Mouse (Mus musculus): ENCODE measurements around the gene Tsks.

The Tsks gene

GRCm38 (mm10) chr7:44942904-44943303 lies at the start of gene Tsks:
TSS of gene Tsks (plus strand) at chr7:44943204.
- DNase-seq: no peak

GRCm38 (mm10) chr7:44894175-44894574 lies 48.8 kb upstream of the Tsks start:
- DNase-seq: no peak

- no peak for DNase-seq
Measured at GRCm38 (mm10) chr7:44895206-44895592, 47.8 kb upstream of the Tsks start.

GRCm38 (mm10) chr7:44895593-44896434 lies 47.2 kb upstream of the Tsks start, which contains the start of gene Fuz:
TSS of gene Fuz (plus strand) at chr7:44896079.
- DNase-seq: peak; percentile 96

- no peak for DNase-seq
Measured at GRCm38 (mm10) chr7:44896499-44896898, 46.5 kb upstream of the Tsks start.

GRCm38 (mm10) chr7:44898607-44899006 lies 44.4 kb upstream of the Tsks start:
- peak; percentile 51 for DNase-seq

GRCm38 (mm10) chr7:44900632-44901031 lies 42.4 kb upstream of the Tsks start:
- DNase-seq: no peak

GRCm38 (mm10) chr7:44901230-44901722 lies 41.7 kb upstream of the Tsks start:
- DNase-seq: peak; percentile 55

- no peak for DNase-seq
Measured at GRCm38 (mm10) chr7:44905430-44905829, 37.6 kb upstream of the Tsks start.

GRCm38 (mm10) chr7:44908706-44909476 lies 34.1 kb upstream of the Tsks start:
- no peak for DNase-seq

GRCm38 (mm10) chr7:44914396-44914795 lies 28.6 kb upstream of the Tsks start:
- DNase-seq: no peak

- DNase-seq: no peak
Measured at GRCm38 (mm10) chr7:44915314-44915713, 27.7 kb upstream of the Tsks start.

GRCm38 (mm10) chr7:44916191-44916590 lies 26.8 kb upstream of the Tsks start:
- no peak for DNase-seq

GRCm38 (mm10) chr7:44916881-44917280 lies 26.1 kb upstream of the Tsks start:
- no peak for DNase-seq

GRCm38 (mm10) chr7:44918219-44918618 lies 24.8 kb upstream of the Tsks start:
- no peak for DNase-seq

GRCm38 (mm10) chr7:44919127-44919526 lies 23.9 kb upstream of the Tsks start:
- no peak for DNase-seq

GRCm38 (mm10) chr7:44922530-44922929 lies 20.5 kb upstream of the Tsks start:
- DNase-seq: no peak

- DNase-seq: peak; percentile 63
Measured at GRCm38 (mm10) chr7:44925468-44925867, 17.5 kb upstream of the Tsks start.

- no peak for DNase-seq
Measured at GRCm38 (mm10) chr7:44928570-44928969, 14.4 kb upstream of the Tsks start.

- DNase-seq: peak; percentile 100
Measured at GRCm38 (mm10) chr7:44929204-44930151, 13.5 kb upstream of the Tsks start, which contains the start of gene Ap2a1. TSS of gene Ap2a1 (minus strand) at chr7:44929496.

- no peak for DNase-seq
Measured at GRCm38 (mm10) chr7:44938680-44939079, 4.3 kb upstream of the Tsks start.

- DNase-seq: no peak
Measured at GRCm38 (mm10) chr7:44949922-44950321, 6.9 kb downstream of the Tsks start.

GRCm38 (mm10) chr7:44951960-44952359 lies 9.0 kb downstream of the Tsks start:
- peak; percentile 94 for DNase-seq

Measured in lung, postnatal 10 days (tissue).